Mouse (Mus musculus): ENCODE results near the gene Stk32b.

- no peak for TF ChIP-seq CTCF (IDR thresholded peaks at IDR 0.05; ENCODE audit: insufficient read depth, low read length)
- no peak for TF ChIP-seq POLR2A (IDR thresholded peaks at IDR 0.05; ENCODE audit: borderline replicate concordance, extremely low read depth, low read depth, low read length)
Measured at GRCm38 (mm10) chr5:37708124-37708523, 8.8 kb downstream of the Stk32b start.
